Mouse (Mus musculus): ENCODE results near the gene Ewsr1.

DNA sequence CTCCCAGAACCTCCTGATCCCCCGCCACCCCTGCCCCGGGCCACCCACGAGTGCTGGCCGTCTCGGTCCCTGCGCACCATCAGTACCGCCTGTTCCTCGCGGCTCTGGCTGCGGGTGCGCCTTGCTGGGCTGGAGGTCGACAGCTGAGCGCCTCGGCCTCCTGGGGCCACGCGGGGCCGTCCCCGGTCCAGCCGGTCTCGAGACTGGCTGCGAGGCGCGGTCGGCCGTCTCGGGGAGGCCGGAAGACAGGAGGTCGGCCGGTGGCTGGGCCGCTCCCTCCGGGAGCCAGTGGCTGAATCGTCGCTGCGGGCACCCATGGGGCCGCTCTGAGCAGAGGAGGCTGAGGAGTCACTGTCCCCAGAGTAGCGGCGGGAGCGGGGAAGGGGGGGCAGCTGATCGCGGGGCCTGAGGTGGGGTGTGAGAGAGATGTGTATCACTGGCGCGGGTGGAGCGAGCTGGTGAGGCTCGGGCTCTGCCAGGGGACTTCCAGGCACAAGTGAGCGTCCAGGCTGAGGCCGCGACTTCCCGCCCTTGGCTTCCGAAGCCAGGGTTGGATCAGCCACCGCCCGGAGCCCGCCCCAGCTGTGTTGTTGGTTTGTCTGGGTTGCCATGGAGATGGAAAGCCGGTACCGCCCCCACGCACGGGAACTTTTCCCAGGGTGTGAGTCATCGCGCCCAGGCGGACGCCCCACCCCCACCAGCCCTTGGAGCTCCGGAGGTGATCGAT, 37.5 kb downstream of the Ewsr1 start:
- TF ChIP-seq CTCF (IDR thresholded peaks at IDR 0.05; ENCODE audit: control insufficient read depth, insufficient read depth, insufficient replicate concordance, low read depth, low read length) (no peak), POLR2A (IDR thresholded peaks at IDR 0.05; ENCODE audit: control insufficient read depth, low read depth, low read length) (no peak; the same call in none of the 2 replicates)
